Mouse (Mus musculus) G1E (cell line): ENCODE results near the gene Flvcr2.

Experiments used
- CTCF ChIP-seq: IDR thresholded peaks from 2 replicates; pipeline ENCODE4 v1.5.1; 2012; ENCODE audit warnings: low read depth, low read length, inconsistent platforms, mixed read lengths
- GATA1 ChIP-seq: IDR thresholded peaks from 2 replicates; pipeline ENCODE4 v1.6.1; 2012; ENCODE audit warnings: borderline replicate concordance, low read length, inconsistent platforms, mixed read lengths
- GATA2 ChIP-seq: IDR thresholded peaks from 2 replicates; pipeline ENCODE4 v1.6.1; 2012; ENCODE audit warnings: low read depth, low read length, inconsistent platforms, borderline replicate concordance
- POLR2AphosphoS5 ChIP-seq: IDR thresholded peaks from 2 replicates; pipeline ENCODE4 v1.6.1; 2012; ENCODE audit warnings: low read depth, low read length, inconsistent platforms; ENCODE audit not compliant: insufficient replicate concordance
- TAL1 ChIP-seq: conservative IDR thresholded peaks from 2 replicates; pipeline ENCODE4 v1.6.1; 2012; ENCODE audit warnings: low read depth, low read length, inconsistent platforms, mixed read lengths

- TF ChIP-seq GATA1 (no peak), CTCF (no peak), POLR2AphosphoS5 (no peak), GATA2 (no peak), TAL1 (no peak)
These were observed 49.2 kb downstream of the Flvcr2 start for GRCm38 (mm10) chr12:85795551-85795950.
